Mouse (Mus musculus): ENCODE data around the gene Gm12216.

GRCm38 (mm10) chr11:53810749-53811148, 48.3 kb downstream of the Gm12216 start:
- TF ChIP-seq POLR2A (IDR thresholded peaks at IDR 0.05; ENCODE audit: insufficient read length, low read depth) (no peak), TCF3 (IDR thresholded peaks at IDR 0.05; ENCODE audit: insufficient read length, low read depth) (no peak), USF1 (IDR thresholded peaks at IDR 0.05; ENCODE audit: low read depth) (no peak), REST (IDR thresholded peaks at IDR 0.05; ENCODE audit: insufficient read depth, insufficient read length) (no peak), MAX (IDR thresholded peaks at IDR 0.05; ENCODE audit: low read depth) (no peak), POLR2AphosphoS2 (IDR thresholded peaks at IDR 0.05; ENCODE audit: insufficient read length, low read depth) (no peak)

Data from myocyte (in vitro differentiated cells).